Mouse (Mus musculus) cerebellum, postnatal 10 days (tissue): Measurements from ENCODE around the gene Ikzf4.

Experiments used
- DNase-seq, 2 experiments: peaks; one replicate each; pipeline ENCODE4 v3.0.0; 2021; ENCODE audit warnings: mixed read lengths in 2 of 2

Gene Ikzf4

GRCm38 (mm10) chr10:128645111-128646011 lies at the start of gene Ikzf4:
Gene Ikzf4 (minus strand): TSS chr10:128645991.
- DNase-seq: peak; percentile 70 to 75

GRCm38 (mm10) chr10:128695411-128695991 lies 49.7 kb upstream of the Ikzf4 start:
- no peak for DNase-seq

GRCm38 (mm10) chr10:128674469-128675008 lies 28.7 kb upstream of the Ikzf4 start:
- DNase-seq: peak; percentile 38 to 59

GRCm38 (mm10) chr10:128673763-128674468 lies 28.1 kb upstream of the Ikzf4 start, which contains the start of gene Suox:
Gene Suox (minus strand): TSS chr10:128674073.
- DNase-seq: peak; percentile 91 to 94

GRCm38 (mm10) chr10:128671148-128671547 lies 25.4 kb upstream of the Ikzf4 start:
- no peak for DNase-seq

- peak; percentile 91 to 92 for DNase-seq
Observed at GRCm38 (mm10) chr10:128668790-128669672, 23.2 kb upstream of the Ikzf4 start.

- no peak for DNase-seq
Observed at GRCm38 (mm10) chr10:128665806-128666205, 20.0 kb upstream of the Ikzf4 start.

GRCm38 (mm10) chr10:128665307-128665706 lies 19.5 kb upstream of the Ikzf4 start:
- no peak for DNase-seq

- no peak for DNase-seq
Observed at GRCm38 (mm10) chr10:128664808-128665207, 19.0 kb upstream of the Ikzf4 start.

GRCm38 (mm10) chr10:128663441-128664220 lies 17.8 kb upstream of the Ikzf4 start:
- DNase-seq: no peak

GRCm38 (mm10) chr10:128662465-128662864 lies 16.7 kb upstream of the Ikzf4 start:
- DNase-seq: no peak

- DNase-seq: no peak
Observed at GRCm38 (mm10) chr10:128659490-128659889, 13.7 kb upstream of the Ikzf4 start.

- DNase-seq: no peak
Observed at GRCm38 (mm10) chr10:128657844-128658243, 12.1 kb upstream of the Ikzf4 start.

GRCm38 (mm10) chr10:128656731-128657130 lies 10.9 kb upstream of the Ikzf4 start:
- DNase-seq: no peak

- no peak for DNase-seq
Observed at GRCm38 (mm10) chr10:128655254-128655653, 9.5 kb upstream of the Ikzf4 start.

- no peak for DNase-seq
Observed at GRCm38 (mm10) chr10:128653866-128654265, 8.1 kb upstream of the Ikzf4 start.

GRCm38 (mm10) chr10:128646139-128647089 lies 623 bp upstream of the Ikzf4 start:
- DNase-seq: peak; percentile 78 to 82

GRCm38 (mm10) chr10:128642749-128643148 lies 3.0 kb downstream of the Ikzf4 start:
- no peak for DNase-seq

GRCm38 (mm10) chr10:128641871-128642270 lies 3.9 kb downstream of the Ikzf4 start:
- DNase-seq: no peak

GRCm38 (mm10) chr10:128640891-128641290 lies 4.9 kb downstream of the Ikzf4 start:
- DNase-seq: no peak
